Mouse (Mus musculus) hindlimb bud, embryonic 11.5 days (tissue): ENCODE results near the gene Creb3l4.

Experiments used
- DNase-seq: peaks from one replicate; pipeline ENCODE4 v3.0.0-alpha.2; 2012; ENCODE audit warnings: low read depth, low spot score; ENCODE audit errors: extremely low spot score

Gene Creb3l4

GRCm38 (mm10) chr3:90195644-90196043, 47.7 kb downstream of the Creb3l4 start:
- DNase-seq = no peak

GRCm38 (mm10) chr3:90194759-90195158, 48.6 kb downstream of the Creb3l4 start:
- DNase-seq = no peak

- no peak for DNase-seq
Observed at GRCm38 (mm10) chr3:90190859-90191510, 52.3 kb downstream of the Creb3l4 start.
